Mouse (Mus musculus): ENCODE data around the gene Lgi2. TPM values are rescaled to one million over a fixed set of nuclear protein-coding genes. Genes with fewer than 3 reads are reported as not detected.

Lgi2 gene
- polyA plus RNA-seq, 1 experiment from 2014 or later: 1.8 TPM

DNA sequence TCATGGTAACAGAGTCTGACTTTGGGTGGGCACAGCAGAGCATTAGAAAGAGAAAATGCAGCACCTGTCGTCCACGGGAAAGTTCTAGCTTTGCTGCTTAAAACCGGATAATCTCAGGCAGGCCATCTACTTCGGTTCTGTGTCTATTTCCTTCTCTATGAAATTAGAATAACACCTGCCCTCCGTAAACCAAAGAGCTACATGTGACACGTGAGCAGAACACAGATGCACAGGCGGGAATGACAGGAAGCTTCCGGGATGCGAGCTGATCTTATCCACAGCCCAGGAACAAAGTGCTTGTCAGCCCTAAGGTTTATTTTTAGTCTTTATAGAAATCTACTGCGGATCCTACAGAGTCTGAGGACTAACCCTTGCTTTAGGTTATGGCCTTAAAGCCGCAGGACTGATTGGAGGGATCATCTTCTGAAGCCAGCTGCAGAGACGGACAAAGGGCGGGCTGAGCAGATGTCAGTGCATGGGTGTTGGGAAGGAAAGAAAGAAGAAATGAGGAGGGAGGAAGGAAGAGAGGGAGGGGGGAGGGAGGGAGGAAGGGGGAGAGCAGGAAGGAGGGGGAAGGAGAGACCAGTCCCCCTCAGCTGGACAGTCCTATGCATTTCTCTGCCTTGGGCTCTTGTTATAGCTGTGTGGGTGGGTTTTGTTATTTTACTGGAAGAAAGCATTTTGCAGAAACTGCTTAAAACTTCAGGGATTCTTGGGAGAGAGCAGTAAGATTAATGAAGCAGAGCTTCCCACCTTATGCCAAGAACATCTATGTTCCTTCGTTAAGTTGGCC is 31.3 kb downstream of the Lgi2 start:
- Histone ChIP-seq H3K36me3 (no peaks in the 10 kb centered on the region), H3K4me3 (no peak overlapping the region), H3K27me3 (replicated peaks) (no peaks in the 10 kb centered on the region), H3K27ac (no peak overlapping the region), H3K9ac (no peak overlapping the region), H3K4me1 (no peaks in the 10 kb centered on the region), H3K9me3 (no peaks in the 10 kb centered on the region), H3K4me2 (replicated peaks) (no peak overlapping the region)
- 83% methylated on average over 14 of the region's 14 CpGs for WGBS
- no peak for ATAC-seq (ENCODE audit: low FRiP score, low read depth)

GRCm38 (mm10) chr5:52533705-52534104 is 32.6 kb downstream of the Lgi2 start:
- no peak for ATAC-seq (ENCODE audit: low FRiP score, low read depth)
- Histone ChIP-seq H3K36me3 (no peaks in the 10 kb centered on the region), H3K9me3 (no peaks in the 10 kb centered on the region), H3K9ac (no peak overlapping the region), H3K27ac (no peak overlapping the region), H3K4me2 (replicated peaks) (no peak overlapping the region), H3K4me1 (no peaks in the 10 kb centered on the region), H3K27me3 (replicated peaks) (no peaks in the 10 kb centered on the region), H3K4me3 (no peak overlapping the region)
- 86% methylated on average over 9 of the region's 9 CpGs for WGBS

DNA sequence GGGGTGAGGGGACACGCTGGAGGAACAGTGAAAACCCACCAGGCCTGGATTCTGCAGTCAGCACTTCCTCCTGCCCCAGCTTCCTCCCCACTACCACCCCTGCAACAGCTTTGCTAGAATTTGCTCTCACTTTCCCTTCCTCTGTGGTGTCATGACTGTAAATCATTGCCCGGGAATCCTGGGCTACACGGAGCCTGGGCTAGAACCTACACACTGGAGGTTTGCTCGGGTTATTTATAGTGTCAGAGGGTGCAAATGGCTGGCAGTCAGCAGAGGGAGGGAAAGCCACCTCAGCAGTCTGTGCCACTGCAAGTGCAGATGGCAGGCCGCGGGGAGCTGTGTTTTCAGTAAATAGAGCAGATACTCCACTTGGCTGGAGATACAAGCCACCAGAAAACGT is 37.7 kb downstream of the Lgi2 start:
- ATAC-seq (ENCODE audit: low FRiP score, low read depth): no peak

DNA sequence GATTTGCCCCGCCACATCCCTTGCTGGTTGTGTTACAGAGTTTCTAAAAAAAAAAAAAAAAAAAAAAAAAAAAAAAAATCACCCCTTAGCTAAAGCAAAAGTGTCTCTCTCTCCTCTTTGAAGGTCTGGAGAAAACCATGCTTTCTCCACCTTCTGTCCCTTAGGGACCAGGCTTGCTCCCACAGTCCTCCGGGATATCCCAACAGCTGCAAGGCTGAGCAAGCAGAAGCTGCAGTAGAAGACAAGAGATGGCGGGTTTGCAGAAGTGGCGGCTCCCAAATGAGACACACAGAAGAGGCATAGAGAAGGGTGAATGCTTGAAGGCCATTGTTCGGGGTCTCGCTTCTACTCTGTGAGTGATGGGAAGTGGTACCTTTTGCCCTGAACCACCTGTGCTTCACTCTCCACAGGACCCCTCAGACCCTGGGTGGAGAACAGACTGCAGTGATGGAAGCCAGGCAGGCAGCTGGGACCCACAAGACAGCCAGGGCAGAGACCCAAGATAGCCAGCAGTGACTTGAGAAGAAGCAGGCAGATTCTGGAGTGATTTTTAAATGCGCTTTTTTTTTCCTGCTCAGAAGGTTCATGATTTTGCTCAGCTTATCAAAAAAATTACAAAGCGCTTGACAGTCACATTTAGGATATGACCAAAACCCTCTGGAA is 39.8 kb downstream of the Lgi2 start:
- ATAC-seq (ENCODE audit: low FRiP score, low read depth): no peak
- no peak overlapping the region for H3K4me2 ChIP-seq (replicated peaks)
- no peak overlapping the region for H3K4me3 ChIP-seq
- H3K9ac ChIP-seq: no peak overlapping the region
- no peaks in the 10 kb centered on the region for H3K27me3 ChIP-seq (replicated peaks)
- no peaks in the 10 kb centered on the region for H3K36me3 ChIP-seq
- no peaks in the 10 kb centered on the region for H3K4me1 ChIP-seq
- H3K9me3 ChIP-seq: no peaks in the 10 kb centered on the region
- H3K27ac ChIP-seq: no peak overlapping the region
- 90% methylated on average over 8 of the region's 8 CpGs for WGBS

More for the DNA sequence above, 37.7 kb downstream of the Lgi2 start:
- Histone ChIP-seq H3K36me3 (no peaks in the 10 kb centered on the region), H3K27ac (no peak overlapping the region), H3K4me2 (replicated peaks) (no peak overlapping the region), H3K27me3 (replicated peaks) (no peaks in the 10 kb centered on the region), H3K9me3 (no peaks in the 10 kb centered on the region), H3K9ac (no peak overlapping the region), H3K4me1 (no peaks in the 10 kb centered on the region), H3K4me3 (no peak overlapping the region)
- 62% methylated on average over 7 of the region's 7 CpGs for WGBS

DNA sequence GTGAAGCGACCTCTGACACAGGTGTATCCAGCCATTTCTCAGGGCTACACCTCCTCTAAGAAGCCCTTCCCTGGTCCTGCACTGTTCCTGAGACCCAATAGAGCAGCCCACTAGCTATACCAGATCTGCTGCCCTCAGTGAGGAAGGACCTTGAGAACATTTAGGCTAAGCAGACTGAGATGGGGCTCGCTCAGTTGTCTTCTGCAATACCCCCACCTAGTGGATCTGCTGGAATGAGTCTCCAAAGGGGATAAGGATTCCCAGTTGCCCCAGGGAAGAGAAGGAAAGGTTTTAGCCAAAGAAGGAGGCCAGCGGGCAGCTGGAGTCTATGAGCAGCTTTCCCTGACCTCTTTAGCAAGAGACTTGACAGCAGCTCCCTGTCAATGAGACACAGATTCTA is 42.1 kb downstream of the Lgi2 start:
- Histone ChIP-seq H3K9me3 (no peaks in the 10 kb centered on the region), H3K27ac (no peak overlapping the region), H3K4me3 (no peak overlapping the region), H3K4me2 (replicated peaks) (no peak overlapping the region), H3K27me3 (replicated peaks) (no peaks in the 10 kb centered on the region), H3K9ac (no peak overlapping the region), H3K36me3 (no peaks in the 10 kb centered on the region), H3K4me1 (no peaks in the 10 kb centered on the region)
- ATAC-seq (ENCODE audit: low FRiP score, low read depth): no peak
- 57% methylated on average over 3 of the region's 3 CpGs for WGBS

GRCm38 (mm10) chr5:52519921-52520320 is 46.3 kb downstream of the Lgi2 start:
- no peak overlapping the region for H3K4me3 ChIP-seq
- H3K9ac ChIP-seq: no peak overlapping the region
- H3K36me3 ChIP-seq: no peaks in the 10 kb centered on the region
- no peak overlapping the region for H3K27ac ChIP-seq
- ATAC-seq (ENCODE audit: low FRiP score, low read depth): no peak
- H3K4me2 ChIP-seq (replicated peaks): no peak overlapping the region
- no peaks in the 10 kb centered on the region for H3K9me3 ChIP-seq
- peaks cover 4% of the 10 kb centered on the region; the same call in 1 of the 2 replicates for H3K4me1 ChIP-seq
- 80% methylated on average over 2 of the region's 2 CpGs for WGBS
- H3K27me3 ChIP-seq (replicated peaks): peaks cover 4% of the 10 kb centered on the region; the same call in 1 of the 2 replicates

DNA sequence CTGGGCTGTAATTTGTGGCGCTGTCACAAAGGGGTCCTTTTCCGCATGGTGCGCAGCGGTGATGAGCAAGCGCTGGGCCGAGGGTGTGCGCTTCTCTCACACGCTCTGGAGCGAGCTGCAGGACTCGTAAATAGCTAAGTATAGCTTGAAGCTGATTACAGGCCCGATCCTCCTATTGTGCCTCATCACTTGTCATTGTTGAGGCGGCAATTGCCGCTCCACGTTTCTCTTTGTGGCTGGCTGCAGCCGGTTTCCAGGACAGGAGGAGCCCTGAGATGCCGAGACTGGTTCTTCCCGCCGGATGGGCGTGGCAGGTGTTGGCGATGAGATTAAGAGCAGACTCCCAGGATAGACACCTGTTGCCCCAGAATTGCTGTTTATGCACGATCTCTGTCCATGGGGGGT is 50.2 kb downstream of the Lgi2 start:
- H3K4me3 ChIP-seq: peak overlapping the region; percentile 28
- H3K4me2 ChIP-seq (replicated peaks): peak overlapping the region; percentile 65
- H3K36me3 ChIP-seq: no peaks in the 10 kb centered on the region
- H3K27me3 ChIP-seq (replicated peaks): peaks cover 4% of the 10 kb centered on the region; the same call in 1 of the 2 replicates
- peak overlapping the region; percentile 38 for H3K9ac ChIP-seq
- H3K27ac ChIP-seq: no peak overlapping the region
- H3K9me3 ChIP-seq: no peaks in the 10 kb centered on the region
- peak; percentile 73 for ATAC-seq (ENCODE audit: low FRiP score, low read depth)
- peaks cover 4% of the 10 kb centered on the region; the same call in 1 of the 2 replicates for H3K4me1 ChIP-seq
- 14% methylated on average over 21 of the region's 21 CpGs for WGBS

GRCm38 (mm10) chr5:52515246-52516021 is 50.8 kb downstream of the Lgi2 start:
- Histone ChIP-seq H3K9ac (peak overlapping the region; percentile 38; the same call in 1 of the 2 replicates), H3K27me3 (replicated peaks) (peaks cover 4% of the 10 kb centered on the region; the same call in 1 of the 2 replicates), H3K4me1 (peaks cover 4% of the 10 kb centered on the region; the same call in 1 of the 2 replicates), H3K4me2 (replicated peaks) (peak overlapping the region; percentile 65), H3K27ac (no peak overlapping the region), H3K9me3 (no peaks in the 10 kb centered on the region), H3K36me3 (no peaks in the 10 kb centered on the region), H3K4me3 (peak overlapping the region; percentile 15)
- ATAC-seq (ENCODE audit: low FRiP score, low read depth): peak; percentile 81
- 20% methylated on average over 22 of the region's 22 CpGs for WGBS

GRCm38 (mm10) chr5:52511089-52511488 is 55.2 kb downstream of the Lgi2 start:
- H3K4me3 ChIP-seq: no peak overlapping the region
- no peak overlapping the region for H3K4me2 ChIP-seq (replicated peaks)
- H3K9ac ChIP-seq: no peak overlapping the region
- no peaks in the 10 kb centered on the region for H3K27me3 ChIP-seq (replicated peaks)
- no peak overlapping the region for H3K27ac ChIP-seq
- peaks cover 2% of the 10 kb centered on the region; the same call in 1 of the 2 replicates for H3K4me1 ChIP-seq
- ATAC-seq (ENCODE audit: low FRiP score, low read depth): no peak
- 76% methylated on average over 3 of the region's 3 CpGs for WGBS
- no peaks in the 10 kb centered on the region for H3K36me3 ChIP-seq
- H3K9me3 ChIP-seq: no peaks in the 10 kb centered on the region

- Histone ChIP-seq H3K4me1 (no peaks in the 10 kb centered on the region; the same call in 1 of the 2 replicates), H3K27ac (no peak overlapping the region), H3K9ac (no peak overlapping the region), H3K36me3 (no peaks in the 10 kb centered on the region), H3K4me2 (replicated peaks) (no peak overlapping the region), H3K27me3 (replicated peaks) (no peaks in the 10 kb centered on the region), H3K4me3 (no peak overlapping the region), H3K9me3 (no peaks in the 10 kb centered on the region)
- no peak for ATAC-seq (ENCODE audit: low FRiP score, low read depth)
- 87% methylated on average over 6 of the region's 6 CpGs for WGBS
These were observed 56.8 kb downstream of the Lgi2 start for GRCm38 (mm10) chr5:52509416-52509815.

DNA sequence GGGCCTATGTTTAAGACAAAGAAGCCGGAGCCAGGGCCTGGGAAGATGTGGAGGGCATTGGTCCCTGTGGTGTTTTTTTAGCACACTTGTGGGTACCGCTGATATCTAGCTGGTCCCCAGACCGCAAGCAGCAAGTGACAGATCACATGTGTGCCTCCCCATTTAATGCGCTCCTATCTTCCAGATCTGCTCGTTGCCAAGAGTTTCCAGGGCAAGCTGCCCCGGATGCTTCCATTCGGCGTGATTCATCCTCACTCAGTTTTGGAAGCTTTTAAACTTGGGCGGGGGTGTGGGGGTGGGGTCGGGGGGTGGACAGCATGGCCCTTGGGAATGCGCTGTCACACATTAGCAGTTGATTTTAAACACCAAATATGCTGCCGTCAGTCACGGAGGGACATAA is 61.6 kb downstream of the Lgi2 start:
- Histone ChIP-seq H3K9me3 (no peaks in the 10 kb centered on the region), H3K4me1 (no peaks in the 10 kb centered on the region; the same call in 1 of the 2 replicates), H3K27me3 (replicated peaks) (no peaks in the 10 kb centered on the region), H3K36me3 (no peaks in the 10 kb centered on the region), H3K4me2 (replicated peaks) (no peak overlapping the region), H3K4me3 (no peak overlapping the region), H3K27ac (no peak overlapping the region), H3K9ac (no peak overlapping the region)
- ATAC-seq (ENCODE audit: low FRiP score, low read depth): no peak
- WGBS: 82% methylated on average over 13 of the region's 13 CpGs

DNA sequence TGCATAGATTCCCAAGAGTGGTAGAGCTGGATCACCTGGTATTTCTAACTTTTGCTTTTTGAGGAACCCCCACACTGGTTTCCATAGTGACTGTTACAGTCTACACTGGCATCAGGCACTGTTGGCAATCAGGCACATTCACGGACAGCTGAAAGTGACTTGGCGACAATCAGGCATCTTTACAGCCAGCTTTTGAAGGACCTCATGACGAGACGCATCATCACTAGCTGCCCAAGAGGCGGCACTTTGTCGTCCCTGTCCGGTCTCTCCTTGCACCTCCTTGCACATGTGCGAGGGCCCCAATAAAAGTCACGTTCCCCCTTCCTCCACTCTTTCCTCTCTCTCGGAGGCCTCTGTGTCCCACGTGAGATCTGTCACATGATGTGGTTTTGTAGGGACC is 62.1 kb downstream of the Lgi2 start:
- 92% methylated on average over 11 of the region's 11 CpGs for WGBS
- ATAC-seq (ENCODE audit: low FRiP score, low read depth): no peak
- H3K36me3 ChIP-seq: no peaks in the 10 kb centered on the region
- H3K4me2 ChIP-seq (replicated peaks): no peak overlapping the region
- H3K27ac ChIP-seq: no peak overlapping the region
- no peaks in the 10 kb centered on the region; the same call in 1 of the 2 replicates for H3K4me1 ChIP-seq
- H3K27me3 ChIP-seq (replicated peaks): no peaks in the 10 kb centered on the region
- no peak overlapping the region for H3K9ac ChIP-seq
- H3K9me3 ChIP-seq: no peaks in the 10 kb centered on the region
- H3K4me3 ChIP-seq: no peak overlapping the region

Measured in neural tube, embryonic 12.5 days (tissue).